Mouse (Mus musculus): ENCODE results near the gene Fhl2.

Gene Fhl2

DNA sequence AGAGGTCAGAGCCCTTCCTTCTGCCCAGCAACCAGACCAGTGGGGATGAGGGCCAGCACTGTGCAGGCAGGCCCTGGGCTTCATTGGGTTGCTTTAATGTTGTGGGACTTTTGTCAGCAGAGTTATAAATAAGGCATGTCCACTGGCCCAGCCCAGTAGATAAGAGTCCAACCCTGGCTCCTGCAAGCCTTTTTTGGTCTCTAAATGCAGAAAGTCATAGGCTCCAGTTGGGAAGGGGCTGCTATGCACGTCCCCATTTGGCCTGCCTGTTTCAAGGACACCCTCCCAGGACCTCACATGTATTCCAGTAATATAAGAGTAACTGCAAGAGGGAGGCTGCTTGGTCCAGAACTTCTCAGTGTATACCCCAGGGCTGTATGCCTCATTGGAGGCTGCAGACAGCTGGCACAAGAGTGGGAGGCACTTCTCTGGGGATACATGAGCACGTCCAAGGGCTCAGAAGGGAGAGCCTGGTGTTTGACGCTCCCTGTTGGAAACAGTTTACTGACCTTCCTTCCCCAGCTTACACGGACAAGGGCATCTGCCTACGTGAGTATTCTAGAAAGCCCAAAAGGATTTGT, at the start of gene Fhl2:
Gene Fhl2 (minus strand): TSS at position 324 of the 581 bp plus-strand sequence.
- no peak for DNase-seq

DNA sequence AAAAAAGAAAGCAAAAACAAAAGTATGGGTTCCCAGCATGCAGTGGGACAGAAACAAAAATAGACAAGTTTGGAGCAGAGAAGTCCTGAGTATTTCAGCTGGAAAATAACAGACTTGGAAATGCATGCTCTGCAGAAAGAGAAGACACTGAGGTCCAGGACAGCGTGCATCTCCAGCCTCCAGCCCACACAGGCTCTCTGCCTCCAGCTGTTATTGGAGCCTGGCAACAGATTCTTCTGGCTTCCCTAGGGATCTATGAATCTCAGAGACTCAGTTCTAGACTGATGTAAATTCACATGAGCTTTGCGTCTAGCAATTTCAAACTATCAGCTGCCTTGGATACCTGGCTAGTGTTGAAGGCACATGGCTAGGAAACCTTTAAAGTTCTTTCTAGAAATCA, 48.2 kb upstream of the Fhl2 start:
- DNase-seq, result no peak

DNA sequence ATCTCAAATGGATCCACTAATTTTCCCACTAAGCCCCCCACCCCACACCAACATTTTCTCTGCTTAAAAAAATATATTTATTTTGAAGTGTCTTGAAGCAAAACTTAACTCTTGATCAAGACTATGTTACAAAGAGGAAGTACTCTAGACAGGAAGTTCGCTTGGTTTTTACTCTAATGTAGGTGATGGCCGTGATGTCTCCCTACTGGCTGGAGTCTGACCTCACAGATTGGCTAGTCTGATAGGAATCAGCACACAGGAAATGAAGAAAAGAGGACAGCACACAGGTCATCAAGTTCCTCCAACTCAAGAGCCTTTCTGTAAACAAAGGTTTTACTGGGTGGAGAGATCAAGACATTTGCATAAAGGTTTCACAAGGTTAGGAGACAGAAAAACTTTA, 44.4 kb upstream of the Fhl2 start:
- no peak for DNase-seq

DNA sequence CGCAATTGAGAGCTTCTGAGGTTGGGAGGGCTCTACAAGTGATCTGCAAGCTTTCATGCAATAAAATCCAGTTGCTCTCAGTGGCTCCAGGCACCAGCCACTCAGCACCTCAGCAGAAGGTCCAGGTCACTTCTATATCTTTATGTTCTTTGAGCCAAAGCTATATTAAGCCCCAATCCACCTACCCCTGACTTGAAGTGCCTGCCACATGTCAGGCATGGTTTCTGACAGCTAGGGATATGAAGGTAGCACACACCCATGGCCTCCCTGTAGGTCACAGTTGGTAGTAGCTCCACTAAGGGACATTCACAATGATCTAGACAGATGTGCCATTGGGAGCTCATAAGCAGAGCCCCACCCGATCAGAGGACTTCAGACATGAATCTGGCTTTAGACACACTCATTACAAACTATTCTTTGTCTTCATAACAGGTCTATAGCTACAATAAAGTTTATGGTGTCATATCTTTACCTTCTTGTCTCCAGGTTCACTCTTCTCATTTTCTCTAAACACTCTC, 43.1 kb upstream of the Fhl2 start:
- DNase-seq, result no peak

DNA sequence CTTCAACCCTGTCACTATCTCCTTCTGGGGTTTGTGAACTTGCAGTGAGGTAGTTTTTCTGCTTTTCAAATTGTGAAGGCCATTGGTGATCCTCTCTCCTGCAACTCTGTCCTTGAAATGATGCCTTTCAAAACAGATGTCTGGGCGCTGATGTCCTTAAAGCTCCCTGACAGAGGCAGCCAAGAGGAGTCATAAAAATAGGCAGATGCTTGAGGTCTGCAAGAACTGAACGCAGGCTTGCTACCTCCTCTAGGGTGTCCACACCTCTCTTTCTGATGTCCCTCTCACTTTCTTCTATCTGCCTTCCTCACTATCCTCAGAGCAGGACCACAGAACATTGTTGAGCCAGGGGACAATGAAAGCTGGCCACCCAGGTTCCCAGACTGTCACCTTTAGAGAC, 41.7 kb upstream of the Fhl2 start:
- no peak for DNase-seq

DNA sequence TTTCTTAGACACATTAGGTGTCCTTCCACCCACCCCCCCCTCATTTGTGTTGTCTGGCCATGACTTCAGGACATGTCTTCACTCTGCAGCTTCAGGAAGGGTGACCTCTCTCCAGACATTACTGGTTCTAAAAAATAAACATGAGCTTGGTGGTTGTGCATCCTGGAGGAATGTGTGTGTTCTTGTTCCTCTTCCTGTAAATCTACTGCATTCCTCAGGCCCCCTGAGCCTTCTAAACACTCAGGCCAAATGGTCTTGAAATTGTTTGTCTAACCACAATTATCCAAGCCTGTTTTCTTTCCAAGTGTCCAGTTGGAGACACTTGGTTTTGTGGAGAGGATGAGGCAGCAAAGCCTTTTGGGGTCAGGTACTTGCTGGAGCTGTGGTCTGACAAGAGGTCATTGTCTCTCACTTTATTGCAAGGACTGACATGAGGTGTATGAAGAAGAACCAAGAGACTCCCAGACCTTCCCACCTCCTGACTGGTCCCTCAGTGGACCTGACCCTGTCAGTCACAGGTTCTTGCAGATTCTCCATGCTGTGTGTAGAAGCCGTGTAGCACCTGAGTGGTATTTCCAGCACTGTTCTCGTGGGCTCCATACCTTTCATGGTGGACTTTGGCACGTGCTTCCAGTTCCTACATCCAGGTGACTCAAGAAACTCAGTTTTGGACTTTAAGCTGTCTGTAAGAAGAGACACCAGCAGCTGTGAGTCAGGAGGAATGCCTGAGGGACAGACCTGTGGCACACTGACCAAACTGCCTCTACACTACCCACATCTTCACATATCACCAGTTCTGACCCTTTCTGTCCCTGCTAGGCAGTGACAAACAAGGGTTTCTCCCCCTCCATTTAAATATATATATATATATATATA, 40.8 kb upstream of the Fhl2 start:
- no peak for DNase-seq

DNA sequence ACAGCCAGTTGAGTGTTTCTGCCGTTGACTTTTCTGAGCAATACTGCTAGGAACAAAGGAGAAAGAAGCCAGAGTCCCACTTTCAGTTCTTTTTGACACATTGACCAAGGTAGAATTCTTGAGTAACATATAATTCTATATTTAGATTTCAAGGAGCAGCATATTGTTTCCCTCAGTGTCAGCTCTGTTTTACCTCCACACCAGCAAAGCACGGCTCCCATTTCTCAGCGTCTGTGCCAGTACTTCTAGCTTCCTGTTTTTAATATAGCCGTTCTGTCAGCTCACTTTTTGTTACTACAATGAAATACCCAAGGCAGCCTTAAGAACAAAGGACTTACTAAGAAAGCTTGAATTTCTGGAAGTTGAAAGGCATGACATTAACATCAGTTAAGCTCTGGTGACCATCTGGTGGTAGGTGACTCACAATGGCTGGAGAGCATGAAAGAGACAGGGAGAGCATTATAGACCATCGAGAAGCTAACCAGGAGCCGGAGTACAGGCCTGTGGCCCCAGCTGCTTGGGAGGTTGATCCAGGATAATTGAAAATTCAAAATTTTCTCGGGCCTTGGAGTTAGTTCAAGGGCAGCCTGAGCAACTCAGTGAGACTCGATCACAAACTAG, 28.9 kb upstream of the Fhl2 start:
- DNase-seq, result no peak

DNA sequence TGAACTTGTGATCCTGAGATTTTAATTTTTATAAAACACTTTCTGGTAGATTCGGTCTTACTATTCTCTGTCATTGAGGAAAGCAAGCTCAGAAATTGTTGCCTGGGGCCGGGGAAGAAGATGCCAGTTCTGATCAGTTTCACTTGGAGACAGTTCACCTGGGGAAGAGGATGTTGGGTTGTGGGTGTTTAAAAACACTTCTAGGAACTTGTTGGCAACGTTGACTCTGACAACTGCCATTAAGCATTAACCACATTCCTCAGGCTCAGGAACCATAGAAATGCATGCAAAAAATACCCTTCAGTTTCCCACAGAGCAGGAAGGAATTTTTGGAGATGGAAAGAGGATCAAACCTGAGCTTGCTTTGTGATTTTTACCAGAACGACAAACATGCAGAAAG, 28.2 kb upstream of the Fhl2 start:
- no peak for DNase-seq

DNA sequence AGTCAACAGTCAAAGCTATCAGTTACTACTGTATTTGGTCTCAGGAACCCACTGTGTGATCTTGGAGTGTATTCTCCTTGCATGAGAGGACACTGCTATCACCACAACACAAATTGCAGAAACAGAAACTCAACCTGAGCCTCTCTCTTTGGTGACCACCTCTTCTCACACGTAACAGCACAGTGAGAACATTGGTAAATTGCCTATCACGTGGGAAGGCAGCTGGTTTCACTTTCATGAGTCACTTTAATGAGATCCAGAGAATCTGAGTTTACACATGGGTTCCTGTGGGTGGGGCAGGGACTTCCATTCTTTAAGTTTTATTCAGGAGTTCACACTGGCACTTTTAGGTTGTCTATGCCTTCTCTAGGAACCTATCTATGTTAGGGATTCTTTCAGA, 27.4 kb upstream of the Fhl2 start:
- no peak for DNase-seq

DNA sequence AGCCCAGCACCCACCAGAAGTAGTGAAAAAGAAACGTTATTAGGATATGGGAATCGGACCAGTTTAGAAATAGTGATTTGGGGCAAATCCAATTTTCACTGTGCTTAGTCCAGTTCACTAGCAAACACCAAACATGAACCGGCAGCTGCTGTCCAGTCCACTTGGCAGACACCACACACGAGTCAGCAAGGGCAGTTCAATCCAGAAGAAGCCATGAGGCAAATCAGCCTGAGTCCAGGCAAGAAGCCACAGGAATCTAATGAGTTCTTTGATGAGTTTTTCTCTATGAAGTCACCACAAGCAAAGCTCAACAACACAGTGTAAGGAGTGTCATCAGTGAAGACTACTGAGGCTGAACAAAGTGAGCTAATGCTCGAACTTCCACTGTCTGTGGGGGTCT, 26.3 kb upstream of the Fhl2 start:
- DNase-seq, result no peak

DNA sequence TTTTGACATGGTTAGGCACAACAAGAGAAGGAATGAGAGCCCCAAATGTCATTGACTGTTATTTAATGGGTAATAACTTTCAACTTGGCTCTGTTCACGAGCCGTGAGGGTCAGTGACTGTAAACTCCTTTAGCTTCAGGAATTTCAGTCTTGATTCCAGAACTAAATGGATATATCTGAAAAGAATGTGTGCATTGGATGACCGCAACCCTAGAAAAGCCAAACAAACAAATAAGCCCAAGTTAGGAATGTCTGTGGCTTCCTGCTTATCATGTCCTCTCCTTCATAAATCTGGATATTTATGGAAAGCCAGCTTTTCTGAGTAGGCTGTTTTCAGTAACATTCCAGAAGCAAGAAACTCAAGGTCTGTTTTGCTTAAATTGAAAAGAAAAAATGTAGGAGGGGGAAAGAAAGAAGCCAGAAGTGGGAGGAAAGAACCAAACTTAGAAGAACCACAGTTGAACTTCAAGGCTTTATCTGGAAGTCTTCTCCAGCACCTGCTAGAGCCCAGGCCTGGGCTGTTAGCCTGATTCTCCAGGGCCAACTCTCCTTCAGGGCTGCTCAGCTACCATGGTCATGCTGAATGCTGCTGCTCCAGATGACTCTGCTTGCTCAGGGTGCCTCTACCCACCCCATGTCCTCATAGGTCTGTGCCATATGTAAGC, 21.4 kb upstream of the Fhl2 start:
- DNase-seq, result no peak

DNA sequence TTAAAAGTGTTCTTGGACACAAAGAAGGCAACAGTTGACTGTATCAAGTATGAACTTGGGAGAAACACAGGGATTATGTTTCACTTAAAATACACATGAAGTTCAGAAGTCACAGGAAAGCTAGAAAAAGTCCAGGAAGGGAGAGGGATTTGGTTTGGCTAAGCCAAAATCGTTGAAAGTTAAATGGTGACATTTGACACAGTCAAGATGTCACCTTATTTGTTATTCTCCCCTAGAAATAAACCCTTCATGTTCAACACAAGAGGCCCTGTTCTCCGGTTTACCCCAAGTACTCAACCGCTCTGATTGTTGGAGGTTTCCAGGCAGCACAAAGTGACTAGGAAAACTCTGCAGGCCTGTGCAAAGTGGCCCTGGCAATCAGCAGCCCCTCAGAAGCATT, 18.8 kb upstream of the Fhl2 start:
- DNase-seq, result no peak

DNA sequence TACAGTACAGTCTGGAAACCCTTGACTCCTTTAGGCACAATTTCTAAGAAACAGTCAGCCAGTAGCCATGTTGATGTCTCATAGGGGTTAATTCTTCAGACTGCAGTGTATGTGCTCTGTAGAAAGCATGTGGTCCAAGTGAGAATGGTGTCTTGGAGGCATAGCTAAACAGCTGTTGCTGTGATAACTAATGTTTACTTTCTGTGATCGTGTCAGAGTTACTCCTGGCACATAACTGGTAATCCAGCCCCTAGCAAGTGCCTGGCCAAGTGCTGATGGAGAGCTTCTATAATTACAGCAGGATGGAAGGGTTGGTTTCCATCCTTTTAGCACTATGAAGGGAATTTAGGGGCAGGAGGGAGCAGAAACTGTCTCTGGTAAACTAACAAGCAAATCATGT, 14.5 kb upstream of the Fhl2 start:
- no peak for DNase-seq

DNA sequence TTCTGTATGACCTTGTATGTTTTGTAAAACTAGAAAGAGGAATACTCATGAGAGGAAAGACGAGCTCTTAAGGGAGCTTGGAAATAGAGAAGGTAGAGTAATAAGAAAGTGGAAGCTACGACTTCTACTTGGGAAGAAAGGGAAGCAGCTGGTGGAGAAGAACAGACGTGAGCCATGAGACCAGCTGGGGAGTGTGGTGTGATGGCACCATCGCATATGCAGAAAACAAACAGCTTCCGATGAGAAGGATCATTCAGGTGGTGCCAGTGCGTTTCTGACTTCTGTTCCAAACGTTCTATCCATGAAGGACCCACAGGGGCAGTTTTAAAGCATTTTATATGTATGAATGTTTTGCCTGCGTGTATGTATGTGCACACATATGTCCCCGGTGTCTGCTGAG, 13.5 kb upstream of the Fhl2 start:
- no peak for DNase-seq

DNA sequence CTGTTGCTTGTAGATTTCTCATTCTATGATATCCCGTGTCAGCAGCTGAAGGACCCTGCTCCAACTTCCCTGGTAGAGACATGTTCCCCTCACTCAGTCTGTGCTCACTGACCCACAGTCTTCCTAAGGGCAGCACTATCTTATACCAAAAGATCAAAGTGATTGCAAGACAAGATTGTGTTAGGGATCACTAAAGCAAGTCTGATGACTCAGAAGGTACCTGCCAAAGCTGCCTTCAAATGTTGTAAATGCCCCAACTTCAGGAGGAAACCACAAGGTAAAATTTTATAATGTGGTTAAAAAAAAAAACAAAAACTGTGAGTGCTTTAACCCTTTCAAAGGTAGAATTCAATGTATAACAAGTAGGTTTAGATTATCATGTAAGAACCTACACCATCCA, 10.4 kb upstream of the Fhl2 start:
- DNase-seq, result no peak

DNA sequence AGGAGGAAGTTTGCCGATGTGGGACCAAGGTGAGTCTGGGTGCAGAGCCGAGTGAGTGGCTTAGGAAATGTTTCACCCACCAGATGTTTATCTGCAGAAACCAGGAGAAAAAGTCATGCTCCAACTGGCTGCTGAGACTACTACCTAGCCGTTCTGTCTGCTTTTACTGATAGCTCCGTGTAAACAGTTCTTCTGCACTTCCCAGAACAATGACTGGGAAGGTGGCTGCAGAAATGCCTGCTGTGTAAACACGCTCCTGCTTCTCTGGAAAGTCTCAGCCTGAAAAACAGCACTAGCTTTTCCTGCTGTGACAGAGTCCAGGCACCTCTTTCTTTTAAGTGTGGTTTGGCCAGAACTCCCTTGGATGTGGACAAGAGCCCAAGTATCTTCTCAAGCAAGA, 6.5 kb upstream of the Fhl2 start:
- no peak for DNase-seq

DNA sequence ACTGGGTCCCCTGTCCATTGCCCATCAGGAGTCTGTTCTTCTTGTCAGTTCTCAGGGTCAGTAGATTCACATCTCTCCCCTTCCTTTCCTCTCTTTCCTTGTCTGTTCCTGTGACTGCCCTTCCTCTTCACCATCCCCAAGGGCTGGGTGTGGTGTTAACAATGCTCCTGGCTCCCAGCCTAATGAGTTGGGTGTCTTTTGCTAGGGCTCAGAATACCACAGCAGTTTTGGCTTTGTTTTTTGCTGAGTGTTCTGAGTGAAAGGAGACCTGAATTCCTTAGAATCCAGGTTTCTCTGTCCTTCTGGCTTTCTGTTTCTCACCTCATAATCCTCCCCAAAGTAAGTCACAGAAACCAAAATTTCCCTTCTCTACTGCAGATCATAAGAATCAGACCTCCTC, 5.4 kb upstream of the Fhl2 start:
- no peak for DNase-seq

DNA sequence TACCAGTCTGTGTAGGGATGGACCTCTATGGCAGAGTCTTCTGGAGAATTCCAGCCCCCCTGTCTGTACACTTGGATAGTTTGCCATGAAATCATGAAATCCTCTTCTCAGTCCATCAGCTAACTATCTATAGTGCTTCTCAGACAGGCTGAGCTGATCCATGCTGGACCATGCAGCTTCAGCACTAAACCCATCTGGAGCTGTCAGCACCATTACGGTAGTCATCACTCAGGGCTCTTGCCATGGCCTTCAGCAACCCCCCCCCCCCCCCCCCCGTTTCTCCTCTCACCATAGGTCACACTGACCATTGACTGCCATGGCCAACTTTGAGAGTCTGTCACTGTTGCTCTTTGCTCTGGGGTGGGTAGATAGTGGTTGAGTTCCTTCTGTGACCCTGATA, 5.0 kb upstream of the Fhl2 start:
- DNase-seq, result no peak

DNA sequence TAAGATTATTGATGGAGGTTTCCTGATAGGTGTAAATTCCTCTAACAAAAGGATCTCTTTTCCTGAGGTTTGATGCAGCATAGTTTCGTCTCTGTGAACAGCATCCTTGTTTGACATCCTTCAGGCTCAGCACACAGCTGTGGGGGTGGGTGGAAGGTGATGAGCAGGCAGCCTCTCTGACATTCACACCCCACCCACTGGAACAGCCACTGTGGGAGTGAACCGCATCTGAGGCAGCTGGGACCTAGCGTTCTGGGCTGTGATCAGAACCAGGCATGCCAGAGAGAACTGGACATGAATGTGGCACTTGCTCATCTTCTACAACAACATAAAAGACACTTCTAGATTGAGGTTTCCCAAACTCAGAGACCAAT, 3.1 kb upstream of the Fhl2 start:
- no peak for DNase-seq

DNA sequence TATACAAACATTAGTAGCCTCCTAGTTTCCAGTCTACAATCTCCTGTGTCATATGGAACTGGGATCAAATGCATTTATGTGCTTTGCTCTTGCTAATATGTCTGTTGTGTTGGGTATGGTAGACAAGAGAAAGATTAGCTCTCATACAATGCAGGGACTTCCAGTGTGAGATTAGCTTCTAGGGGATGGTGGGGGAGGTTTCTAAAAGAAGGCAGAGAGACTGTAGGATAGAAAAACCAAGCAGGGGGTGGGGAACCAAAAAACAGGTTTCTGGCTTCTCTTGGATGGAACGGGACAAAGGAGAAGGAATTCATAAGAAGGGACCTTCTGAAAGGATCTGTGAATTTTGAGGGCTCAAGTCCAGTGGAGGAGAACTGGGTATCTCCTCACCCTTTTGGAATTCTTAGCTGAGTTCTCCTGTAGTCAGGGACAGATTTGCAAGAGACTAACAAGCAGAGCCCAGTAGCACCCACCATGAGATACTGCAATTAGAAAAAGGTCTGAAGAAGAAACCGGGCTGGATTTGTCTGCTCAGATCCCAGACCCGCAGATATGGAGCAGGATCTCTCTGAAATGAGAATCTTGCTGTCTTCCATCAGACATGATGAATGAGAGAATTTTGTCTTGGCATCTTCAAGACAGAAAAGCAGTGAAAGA, 2.6 kb upstream of the Fhl2 start:
- DNase-seq, result no peak

DNA sequence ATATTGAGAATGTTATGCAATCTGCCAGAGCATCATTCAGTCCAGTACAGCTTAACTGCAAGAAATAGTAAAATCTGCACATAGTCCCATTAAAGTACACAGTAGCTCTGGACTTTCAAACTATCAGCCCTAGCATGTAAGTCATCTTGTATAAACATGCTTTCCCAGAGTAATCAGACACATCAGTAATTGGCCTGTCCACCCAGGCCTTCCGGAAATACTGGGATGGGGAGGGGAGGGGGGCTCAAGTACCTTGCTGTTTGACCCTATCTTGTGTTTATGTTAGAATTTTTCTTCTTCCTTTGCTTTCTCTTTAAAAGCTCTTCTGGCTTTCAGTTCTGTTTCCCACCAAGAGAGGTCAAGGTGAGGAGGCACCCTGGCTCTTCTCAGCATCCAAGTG, 725 bp downstream of the Fhl2 start:
- DNase-seq, result no peak

DNA sequence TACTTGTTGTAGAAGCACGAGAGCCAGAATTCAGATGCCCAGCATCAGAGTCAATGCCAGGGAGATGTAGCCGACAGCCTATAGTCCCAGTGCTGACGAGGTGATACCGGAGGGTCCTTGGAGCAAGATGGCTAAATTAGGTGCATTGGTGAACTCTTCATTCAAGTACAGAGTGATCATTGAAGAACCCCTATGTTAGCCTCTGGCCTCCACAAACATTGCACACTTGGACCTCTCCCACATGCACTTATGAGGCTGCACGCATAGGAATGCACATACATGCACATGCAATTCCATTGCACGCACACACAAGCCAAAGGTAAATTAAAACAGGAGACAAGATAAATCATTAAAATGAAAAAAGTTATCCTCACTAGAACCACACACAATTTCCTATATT, 3.4 kb downstream of the Fhl2 start:
- DNase-seq, result no peak

DNA sequence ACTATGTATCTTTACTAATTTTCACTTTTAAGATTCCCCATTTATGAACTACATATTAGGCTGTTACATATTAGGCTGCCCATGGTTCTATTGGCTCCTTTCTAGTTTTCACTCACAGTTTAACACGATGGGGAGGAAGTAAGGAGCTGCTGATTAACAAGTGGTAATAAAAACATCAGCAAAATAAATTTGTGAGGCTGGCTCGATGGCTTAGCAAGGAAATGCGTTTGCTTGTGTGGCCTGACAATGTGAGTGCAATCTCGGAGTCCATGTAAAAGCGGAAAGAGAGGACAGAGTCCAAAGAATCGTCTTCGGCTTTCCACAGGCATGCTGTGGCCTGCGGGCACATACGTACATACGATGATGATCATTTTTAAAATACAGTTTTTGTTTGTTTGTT, 4.3 kb downstream of the Fhl2 start:
- DNase-seq, result no peak

Measured in thymus, postnatal 4 days (tissue).